ENCODE assay signal across 10 mouse cellular contexts in genomic region chr6:34288098-34288497, GRCm38 (mm10). TPM values are rescaled to one million over a fixed set of nuclear protein-coding genes. Genes with fewer than 3 reads are reported as not detected.
DNase-seq lines count a peak whose midpoint lies in the region; ATAC-seq and TF ChIP-seq lines count a peak whose summit lies in the region.
"Had no signal": no experiment of that assay in that cellular context is flagged by ENCODE, and none has a peak within 500 bp of the region (broad histone marks: within the 10 kb centered on the region; RNA-seq: fewer than 3 reads in every experiment).

No protein-coding gene starts in this region.

- H3K27me3 ChIP-seq in hindbrain, postnatal 0 days (ENCODE audit: insufficient read depth, low read length): no peaks in the 10 kb centered on the region
- no peaks in the 10 kb centered on the region for H3K27me3 ChIP-seq in hindbrain, embryonic 11.5 days (ENCODE audit: control insufficient read depth, insufficient read depth, low read length)
- H3K27me3 ChIP-seq in cerebellum, adult 2 months (ENCODE audit: control insufficient read depth, insufficient read depth, low read length): no peaks in the 10 kb centered on the region
- H3K27me3 ChIP-seq in heart, postnatal 0 days (ENCODE audit: control insufficient read depth, insufficient read depth, low read length): no peaks in the 10 kb centered on the region
- H3K27me3 ChIP-seq: CH12.LX had no signal

- no peak overlapping the region for H3K4me2 ChIP-seq in hindbrain, postnatal 0 days (ENCODE audit: low read depth, low read length)
- no peak overlapping the region for H3K4me2 ChIP-seq in hindbrain, embryonic 11.5 days (replicated peaks; ENCODE audit: low read depth, low read length)
- H3K4me2 ChIP-seq in heart, postnatal 0 days (ENCODE audit: low read depth, low read length): no peak overlapping the region

- no peaks in the 10 kb centered on the region for H3K4me1 ChIP-seq in hindbrain, postnatal 0 days (ENCODE audit: insufficient read depth, low read length)
- no peaks in the 10 kb centered on the region for H3K4me1 ChIP-seq in hindbrain, embryonic 11.5 days (replicated peaks; ENCODE audit: control insufficient read depth, insufficient read depth, low read length)
- H3K4me1 ChIP-seq in cerebellum, adult 2 months (ENCODE audit: control insufficient read depth, insufficient read depth, low read length): no peaks in the 10 kb centered on the region
- H3K4me1 ChIP-seq in heart, postnatal 0 days (ENCODE audit: control insufficient read depth, insufficient read depth): no peaks in the 10 kb centered on the region

- H3K4me3 ChIP-seq in hindbrain, postnatal 0 days (ENCODE audit: low read length): no peak overlapping the region
- no peak overlapping the region for H3K4me3 ChIP-seq in hindbrain, embryonic 11.5 days (ENCODE audit: low read depth, low read length)
- no peak overlapping the region for H3K4me3 ChIP-seq in cerebellum, adult 2 months (replicated peaks; ENCODE audit: insufficient read depth, low read depth, low read length)
- no peak overlapping the region for H3K4me3 ChIP-seq in heart, postnatal 0 days (ENCODE audit: low read depth, low read length)

- no peak for ATAC-seq in hindbrain, postnatal 0 days
- no peak for ATAC-seq in hindbrain, embryonic 11.5 days (ENCODE audit: low FRiP score)
- peak; percentile 92 for ATAC-seq in heart, postnatal 0 days (ENCODE audit: insufficient read depth, low read depth)
- ATAC-seq: forebrain, postnatal 0 days had no signal

- TF ChIP-seq CTCF in hindbrain, postnatal 0 days (IDR thresholded peaks at IDR 0.05; ENCODE audit: low read depth): no peak
- TF ChIP-seq CTCF in cerebellum, adult 2 months (IDR thresholded peaks at IDR 0.05; ENCODE audit: borderline replicate concordance, insufficient read depth, low read depth, low read length): no peak
- no peak for TF ChIP-seq CTCF in heart, postnatal 0 days (IDR thresholded peaks at IDR 0.05; ENCODE audit: low read depth)

- DNase-seq in hindbrain, postnatal 0 days (ENCODE audit: low spot score): peak; percentile 46
- DNase-seq in hindbrain, embryonic 11.5 days (ENCODE audit: low spot score): no peak
- DNase-seq in cerebellum, adult 2 months: peak; percentile 20 to 58
- peak; percentile 51 to 56 for DNase-seq in cerebellum, postnatal 36 days
- DNase-seq in heart, postnatal 0 days (ENCODE audit: low spot score): peak; percentile 78
- DNase-seq in spleen, postnatal 14 days (ENCODE audit: low spot score in 2 of 2): no peak
- no peak for DNase-seq in Muller cell, postnatal 12 days (ENCODE audit: inconsistent ontology term)
- DNase-seq: kidney, adult 18-20 months had no signal

- no peak for TF ChIP-seq POLR2A in cerebellum, adult 2 months (IDR thresholded peaks at IDR 0.05; ENCODE audit: borderline replicate concordance, insufficient read depth, low read length)

- H3K9ac ChIP-seq in hindbrain, postnatal 0 days (replicated peaks; ENCODE audit: low read length): no peak overlapping the region
- H3K9ac ChIP-seq in hindbrain, embryonic 11.5 days (ENCODE audit: low read depth, low read length): no peak overlapping the region
- H3K9ac ChIP-seq in heart, postnatal 0 days (replicated peaks; ENCODE audit: low read depth, low read length): no peak overlapping the region
- H3K9ac ChIP-seq: forebrain, postnatal 0 days had no signal

- no peak for TF ChIP-seq EP300 in heart, postnatal 0 days (IDR thresholded peaks at IDR 0.05; ENCODE audit: low read depth)

- WGBS in hindbrain, postnatal 0 days: 63% methylated on average over 10 of the region's 10 CpGs
- WGBS in hindbrain, embryonic 11.5 days: 90% methylated on average over 10 of the region's 10 CpGs
- 27% methylated on average over 10 of the region's 10 CpGs for WGBS in cerebellum, adult 2 months
- 54% methylated on average over 10 of the region's 10 CpGs for WGBS in heart, postnatal 0 days

- H3K36me3 ChIP-seq in hindbrain, postnatal 0 days (ENCODE audit: insufficient read depth, low read length): no peaks in the 10 kb centered on the region
- H3K36me3 ChIP-seq in hindbrain, embryonic 11.5 days (ENCODE audit: control insufficient read depth, insufficient read depth, low read length): no peaks in the 10 kb centered on the region
- H3K36me3 ChIP-seq in heart, postnatal 0 days (replicated peaks; ENCODE audit: control insufficient read depth, insufficient read depth, low read length): no peaks in the 10 kb centered on the region

- no peak overlapping the region for H3K27ac ChIP-seq in hindbrain, postnatal 0 days
- H3K27ac ChIP-seq in hindbrain, embryonic 11.5 days (ENCODE audit: low read depth, low read length): no peak overlapping the region
- no peak overlapping the region for H3K27ac ChIP-seq in cerebellum, adult 2 months (ENCODE audit: insufficient read depth, low read length)
- no peak overlapping the region; the same call in 1 of the 2 replicates for H3K27ac ChIP-seq in heart, postnatal 0 days (ENCODE audit: low read depth)

- no peaks in the 10 kb centered on the region for H3K9me3 ChIP-seq in hindbrain, postnatal 0 days (ENCODE audit: low read length)
- no peaks in the 10 kb centered on the region for H3K9me3 ChIP-seq in hindbrain, embryonic 11.5 days (ENCODE audit: control insufficient read depth, low read length)
- no peaks in the 10 kb centered on the region for H3K9me3 ChIP-seq in heart, postnatal 0 days (replicated peaks; ENCODE audit: control insufficient read depth, low read length)

RNA-seq across cellular contexts. Expression of gene Akr1b3, which starts 29.2 kb away (rescaled TPM):
- total RNA-seq in hindbrain, postnatal 0 days (2014; rRNA removed): 78.2 and 84.9 TPM in 2 replicates
- polyA plus RNA-seq in hindbrain, postnatal 0 days (2015; fragmentation: Nextera tagmentation; extraction: Ambion mirVana): 97.5 and 106 TPM in 2 replicates
- polyA plus RNA-seq in hindbrain, embryonic 11.5 days (2014; fragmentation: Nextera tagmentation; extraction: Ambion mirVana): 217 and 249 TPM in 2 replicates
- 72.7 and 73.5 TPM in 2 replicates for polyA plus RNA-seq in cerebellum, adult 2 months (2012; rRNA removed)
- total RNA-seq in heart, postnatal 0 days (2014; rRNA removed; ENCODE audit: low replicate concordance): 142 and 175 TPM in 2 replicates
- polyA plus RNA-seq in heart, postnatal 0 days (2015; fragmentation: Nextera tagmentation; extraction: Ambion mirVana): 163 and 165 TPM in 2 replicates

Comparison
In these comparisons a context has a peak if more than half of its experiments do, and no peak if none do; other contexts are left out.
1. DNase-seq: peak in hindbrain, postnatal 0 days (single experiment), cerebellum, adult 2 months (2 of 2), cerebellum, postnatal 36 days (2 of 2) and heart, postnatal 0 days (single experiment); none in hindbrain, embryonic 11.5 days (single experiment), spleen, postnatal 14 days (0 of 2) and Muller cell, postnatal 12 days (single experiment).